Mouse (Mus musculus) testis, postnatal 14 days (tissue): ENCODE data around the gene Lrrc4.

Experiments used
- DNase-seq: peaks from one replicate; pipeline ENCODE4 v3.0.0; 2021; ENCODE audit warnings: low spot score

Gene Lrrc4

GRCm38 (mm10) chr6:28724776-28725175 lies 106.8 kb downstream of the Lrrc4 start:
- DNase-seq: no peak

- no peak for DNase-seq
Measured at GRCm38 (mm10) chr6:28723059-28723458, 108.5 kb downstream of the Lrrc4 start.

GRCm38 (mm10) chr6:28720391-28721171 lies 111.0 kb downstream of the Lrrc4 start:
- no peak for DNase-seq

GRCm38 (mm10) chr6:28717845-28718237 lies 113.7 kb downstream of the Lrrc4 start:
- no peak for DNase-seq

- no peak for DNase-seq
Measured at GRCm38 (mm10) chr6:28717203-28717844, 114.2 kb downstream of the Lrrc4 start.

GRCm38 (mm10) chr6:28710035-28710434 lies 121.5 kb downstream of the Lrrc4 start:
- DNase-seq: no peak

- DNase-seq: no peak
Measured at GRCm38 (mm10) chr6:28706976-28707592, 124.5 kb downstream of the Lrrc4 start.

- no peak for DNase-seq
Measured at GRCm38 (mm10) chr6:28706108-28706975, 125.2 kb downstream of the Lrrc4 start.

GRCm38 (mm10) chr6:28705384-28706107 lies 126.0 kb downstream of the Lrrc4 start:
- no peak for DNase-seq

- no peak for DNase-seq
Measured at GRCm38 (mm10) chr6:28704612-28705011, 126.9 kb downstream of the Lrrc4 start.

GRCm38 (mm10) chr6:28697214-28697613 lies 134.3 kb downstream of the Lrrc4 start:
- DNase-seq: no peak

- no peak for DNase-seq
Measured at GRCm38 (mm10) chr6:28692659-28693058, 138.9 kb downstream of the Lrrc4 start.

- DNase-seq: no peak
Measured at GRCm38 (mm10) chr6:28687776-28688175, 143.8 kb downstream of the Lrrc4 start.

GRCm38 (mm10) chr6:28685745-28686144 lies 145.8 kb downstream of the Lrrc4 start:
- no peak for DNase-seq

GRCm38 (mm10) chr6:28685052-28685451 lies 146.5 kb downstream of the Lrrc4 start:
- DNase-seq: no peak

- no peak for DNase-seq
Measured at GRCm38 (mm10) chr6:28681521-28682457, 149.8 kb downstream of the Lrrc4 start.

GRCm38 (mm10) chr6:28680537-28680936 lies 151.0 kb downstream of the Lrrc4 start:
- DNase-seq: no peak

- no peak for DNase-seq
Measured at GRCm38 (mm10) chr6:28678896-28679295, 152.7 kb downstream of the Lrrc4 start.

GRCm38 (mm10) chr6:28674686-28675085 lies 156.9 kb downstream of the Lrrc4 start:
- no peak for DNase-seq

GRCm38 (mm10) chr6:28672388-28672787 lies 159.2 kb downstream of the Lrrc4 start:
- no peak for DNase-seq
